Mouse (Mus musculus) midbrain, embryonic 13.5 days (tissue): ENCODE results near the gene Slc6a17. TPM values are rescaled to one million over a fixed set of nuclear protein-coding genes. Genes with fewer than 3 reads are reported as not detected.

ENCODE experiments used
- ATAC-seq: fragments of 200-750 bp; cut with Nextera tagmentation; 2 replicates; pipeline ENCODE4 v1.8.0; 2017; ENCODE audit warnings: mild to moderate bottlenecking, moderate TSS enrichment, moderate library complexity
- H3K27ac ChIP-seq: fragments of 300-500 bp; sonication (generic); 2 replicates; pipeline ENCODE4 v1.5.1; 2015; ENCODE audit warnings: inconsistent platforms, mild to moderate bottlenecking, moderate library complexity
- H3K27me3 ChIP-seq: fragments of 300-500 bp; sonication (generic); 2 replicates; pipeline ENCODE4 v1.6.1; 2015; ENCODE audit warnings: mild to moderate bottlenecking, inconsistent platforms
- H3K36me3 ChIP-seq: fragments of 300-500 bp; sonication (generic); 2 replicates; pipeline ENCODE4 v1.6.1; 2015; ENCODE audit warnings: mild to moderate bottlenecking, inconsistent platforms
- H3K4me1 ChIP-seq: fragments of 300-500 bp; sonication (generic); replicated peaks from 2 replicates; pipeline ENCODE4 v1.6.1; 2015; ENCODE audit warnings: inconsistent platforms
- H3K4me2 ChIP-seq: fragments of 300-500 bp; sonication (generic); replicated peaks from 2 replicates; pipeline ENCODE4 v1.6.1; 2015; ENCODE audit warnings: moderate library complexity, mild to moderate bottlenecking, inconsistent platforms
- H3K4me3 ChIP-seq: fragments of 300-500 bp; sonication (generic); replicated peaks from 2 replicates; pipeline ENCODE4 v1.5.1; 2015; ENCODE audit warnings: mild to moderate bottlenecking, inconsistent platforms
- H3K9ac ChIP-seq: fragments of 300-500 bp; sonication (generic); replicated peaks from 2 replicates; pipeline ENCODE4 v1.6.1; 2015; ENCODE audit warnings: mild to moderate bottlenecking, inconsistent platforms
- H3K9me3 ChIP-seq: fragments of 300-500 bp; sonication (generic); 2 replicates; pipeline ENCODE4 v1.6.1; 2016; ENCODE audit warnings: mild to moderate bottlenecking, inconsistent platforms
- WGBS: fragments of 180-500 bp; shearing (Covaris S2); methylation state at CpG from one replicate; pipeline ENCODE4 v1.1.7; 2015; 5-methylcytosine and 5-hydroxymethylcytosine counted together
- polyA plus RNA-seq: library from polyadenylated mRNA; unstranded; fragments of >200 nt; fragmentation: Nextera tagmentation; extraction: Ambion mirVana; gene quantifications from 2 replicates; pipeline ENCODE4 v1.2.1, GENCODE M21; 2015

Slc6a17 gene
- polyA plus RNA-seq, 1 experiment from 2014 or later: 13.4 TPM

DNA sequence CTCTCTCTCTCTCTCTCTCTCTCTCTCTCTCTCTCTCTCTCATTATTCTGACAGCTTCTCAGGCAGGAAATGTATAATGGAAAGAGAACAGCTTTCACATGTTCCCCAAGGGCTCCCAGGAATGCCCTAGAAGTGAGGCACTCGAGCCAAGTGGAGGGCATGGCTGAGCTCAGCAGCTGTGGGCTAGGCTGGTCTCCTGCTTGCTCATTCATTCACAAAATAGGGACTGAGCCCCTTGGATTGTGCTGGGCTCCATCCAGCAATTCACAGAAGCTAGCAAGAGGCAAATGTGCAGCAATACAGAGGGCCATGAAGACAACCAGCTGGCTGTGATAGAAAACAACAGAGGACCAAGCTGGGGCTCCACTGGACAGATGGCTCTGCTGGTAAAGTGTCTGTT, 86.5 kb downstream of the Slc6a17 start:
- no peaks in the 10 kb centered on the region for H3K27me3 ChIP-seq
- no peak overlapping the region for H3K4me3 ChIP-seq
- H3K4me2 ChIP-seq: no peak overlapping the region
- H3K27ac ChIP-seq: peak overlapping the region; percentile 51; the same call in 1 of the 2 replicates
- no peaks in the 10 kb centered on the region for H3K9me3 ChIP-seq
- no peaks in the 10 kb centered on the region for H3K36me3 ChIP-seq
- peak; percentile 83 for ATAC-seq
- H3K9ac ChIP-seq: no peak overlapping the region
- 3% methylated on average over 1 of the region's 1 CpGs for WGBS
- H3K4me1 ChIP-seq: peaks cover 2% of the 10 kb centered on the region; the same call in 1 of the 2 replicates

DNA sequence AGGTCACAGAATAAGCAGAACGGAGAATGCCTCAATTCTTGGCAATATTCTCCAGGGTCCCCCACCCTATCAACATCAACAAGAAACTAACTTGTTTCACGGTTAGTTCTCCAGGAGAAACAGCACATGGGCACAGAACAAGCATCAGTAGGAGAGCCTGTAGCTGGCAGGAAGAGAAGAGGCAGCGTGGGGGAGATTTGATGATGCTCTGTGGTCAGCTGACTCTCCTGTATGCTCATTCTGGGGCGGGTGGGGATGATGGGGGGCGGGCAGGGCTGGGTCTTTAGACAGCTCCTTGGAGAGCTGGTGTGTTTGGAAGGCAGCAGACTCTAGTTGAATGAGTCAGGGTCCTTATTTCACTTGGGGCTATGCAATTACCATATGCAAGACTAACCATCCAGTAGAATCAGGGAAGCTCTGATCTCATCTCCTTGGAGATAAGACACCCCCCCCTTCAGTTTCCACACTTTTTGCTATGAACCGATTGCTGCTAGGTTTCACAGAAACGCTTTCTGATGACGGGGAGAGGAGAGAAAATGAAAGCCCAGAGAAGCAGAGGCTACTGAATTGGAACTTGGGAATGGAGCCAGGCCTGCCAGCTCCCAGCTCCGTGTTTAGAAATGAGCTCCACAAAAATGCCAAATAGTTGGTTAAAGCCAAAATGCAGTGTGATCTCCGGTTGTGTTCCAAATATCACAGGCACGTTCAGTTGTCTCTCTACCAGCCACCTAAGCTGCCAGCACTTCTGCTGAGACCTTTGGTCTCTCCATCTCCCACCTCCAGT, 93.4 kb downstream of the Slc6a17 start:
- no peaks in the 10 kb centered on the region for H3K9me3 ChIP-seq
- no peak overlapping the region for H3K4me2 ChIP-seq
- no peak overlapping the region for H3K27ac ChIP-seq
- no peak overlapping the region for H3K9ac ChIP-seq
- H3K27me3 ChIP-seq: no peaks in the 10 kb centered on the region
- H3K36me3 ChIP-seq: no peaks in the 10 kb centered on the region
- WGBS: 68% methylated on average over 11 of the region's 11 CpGs
- no peaks in the 10 kb centered on the region for H3K4me1 ChIP-seq
- ATAC-seq: no peak; the same call in 1 of the 2 replicates
- no peak overlapping the region for H3K4me3 ChIP-seq

DNA sequence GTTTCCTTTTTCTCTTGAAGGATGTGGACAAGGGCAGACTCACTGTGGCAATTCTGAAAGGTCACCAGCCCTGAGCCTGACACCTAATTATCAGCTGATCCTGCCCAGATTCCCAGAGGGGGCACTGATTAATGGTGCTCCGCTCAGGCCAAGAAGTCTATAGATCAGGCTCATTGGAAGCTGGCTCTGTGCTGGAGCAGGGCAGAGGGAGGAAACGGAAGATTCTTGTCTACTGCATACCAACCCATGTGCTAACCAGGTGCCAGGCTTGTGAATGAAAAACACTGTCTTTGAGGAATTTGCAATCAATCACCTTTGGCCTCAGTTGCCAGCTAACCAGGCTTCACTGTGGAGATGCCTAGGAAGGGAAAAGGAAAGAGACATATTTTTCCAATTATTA, 97.7 kb downstream of the Slc6a17 start:
- no peak overlapping the region for H3K27ac ChIP-seq
- H3K36me3 ChIP-seq: no peaks in the 10 kb centered on the region
- 69% methylated on average over 2 of the region's 2 CpGs for WGBS
- no peaks in the 10 kb centered on the region for H3K9me3 ChIP-seq
- ATAC-seq: no peak
- no peak overlapping the region for H3K4me3 ChIP-seq
- no peak overlapping the region for H3K9ac ChIP-seq
- H3K4me1 ChIP-seq: no peaks in the 10 kb centered on the region
- no peaks in the 10 kb centered on the region for H3K27me3 ChIP-seq
- no peak overlapping the region for H3K4me2 ChIP-seq

Other genes starting within 250 kb of the Slc6a17 start
- gene Lamtor5, start 239.2 kb downstream of the Slc6a17 start, polyA plus RNA-seq: 203 and 216 TPM in 2 replicates
- 2.1 and 2.3 TPM in 2 replicates for gene Slc16a4, start 226.8 kb downstream of the Slc6a17 start, polyA plus RNA-seq
- 10.7 and 12.0 TPM in 2 replicates for gene Rbm15, start 184.3 kb downstream of the Slc6a17 start, polyA plus RNA-seq
- gene Kcnc4, start 58.5 kb downstream of the Slc6a17 start, polyA plus RNA-seq: 1.4 and 1.8 TPM in 2 replicates
- not detected in 2 replicates for gene Ubl4b, start 37.1 kb upstream of the Slc6a17 start, polyA plus RNA-seq
- 0.49 and 1.2 TPM in 2 replicates for gene Alx3, start 77.0 kb upstream of the Slc6a17 start, polyA plus RNA-seq
- gene Gm10961, start 113.3 kb upstream of the Slc6a17 start, polyA plus RNA-seq: not detected in 2 replicates
- gene Strip1, start 113.7 kb upstream of the Slc6a17 start, polyA plus RNA-seq: 152 and 156 TPM in 2 replicates
- gene Ahcyl1, start 178.5 kb upstream of the Slc6a17 start, polyA plus RNA-seq: 108 and 116 TPM in 2 replicates
- gene Csf1, start 242.5 kb upstream of the Slc6a17 start, polyA plus RNA-seq: 4.9 and 5.3 TPM in 2 replicates